Mouse (Mus musculus): ENCODE measurements at regions not wholly inside any gene's neighbourhood (a gene's known extent, or its start where the extent isn't known, plus 50 kb on each side); places are given as distances from the start of the nearest gene placed in this dataset.

DNA sequence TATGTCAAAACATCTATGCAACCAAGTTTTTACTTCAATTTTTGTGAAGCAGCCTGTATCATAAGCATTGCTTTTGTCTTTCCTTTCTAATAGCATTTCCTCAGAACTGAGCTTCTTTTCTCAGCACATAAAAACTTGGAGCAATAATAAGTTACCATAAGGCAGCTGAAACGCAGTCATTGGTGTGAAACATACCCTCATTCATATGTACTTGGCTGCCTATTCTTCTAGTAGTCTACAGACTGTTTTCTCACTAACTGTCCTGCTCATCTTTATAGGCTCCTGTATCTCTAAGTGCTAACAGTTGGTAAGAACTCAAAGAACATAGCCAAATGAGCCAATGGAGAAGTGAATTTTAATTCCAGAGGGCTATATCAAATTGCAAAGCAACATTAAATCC, 454.6 kb upstream of the Ptprd start:
- DNase-seq (ENCODE audit: low spot score) = no peak

DNA sequence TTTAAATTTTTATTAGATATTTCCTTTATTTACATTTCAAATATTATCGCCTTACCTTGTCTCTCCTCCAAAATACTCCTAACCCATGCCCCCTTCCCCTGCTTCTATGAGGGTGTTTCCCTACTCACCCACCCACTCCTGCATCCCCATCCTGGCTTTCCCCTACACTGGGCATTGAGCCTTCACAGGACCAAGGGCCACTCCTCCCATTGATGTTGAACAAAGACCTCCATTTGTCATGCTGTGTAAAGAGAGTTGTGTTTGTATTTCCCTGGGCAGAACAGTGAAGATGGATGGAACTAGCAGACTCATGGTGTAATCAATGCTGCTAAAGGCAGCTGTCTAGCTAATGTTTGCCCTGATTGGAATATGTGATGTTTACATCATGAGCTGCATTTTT, 431.0 kb upstream of the Ptprd start:
- DNase-seq (ENCODE audit: low spot score) = no peak

DNA sequence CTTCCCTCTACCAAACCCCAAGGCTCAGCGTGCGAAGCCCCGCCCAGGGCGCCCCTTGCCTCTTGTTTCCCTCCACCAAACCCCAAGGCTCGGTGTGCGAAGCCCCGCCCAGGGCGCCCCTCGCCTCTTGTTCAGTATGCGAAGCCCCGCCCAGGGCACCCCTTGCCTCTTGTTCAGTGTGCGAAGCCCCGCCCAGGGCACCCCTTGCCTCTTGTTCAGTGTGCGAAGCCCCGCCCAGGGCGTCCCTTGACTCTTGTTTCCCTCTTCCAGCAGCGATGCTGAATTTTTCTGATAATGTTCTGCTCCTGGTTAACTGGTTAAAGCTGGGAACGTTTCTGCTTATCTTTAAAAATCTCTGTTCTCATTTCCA, 394.7 kb upstream of the Ptprd start:
- DNase-seq (ENCODE audit: low spot score) = peak; percentile 8

DNA sequence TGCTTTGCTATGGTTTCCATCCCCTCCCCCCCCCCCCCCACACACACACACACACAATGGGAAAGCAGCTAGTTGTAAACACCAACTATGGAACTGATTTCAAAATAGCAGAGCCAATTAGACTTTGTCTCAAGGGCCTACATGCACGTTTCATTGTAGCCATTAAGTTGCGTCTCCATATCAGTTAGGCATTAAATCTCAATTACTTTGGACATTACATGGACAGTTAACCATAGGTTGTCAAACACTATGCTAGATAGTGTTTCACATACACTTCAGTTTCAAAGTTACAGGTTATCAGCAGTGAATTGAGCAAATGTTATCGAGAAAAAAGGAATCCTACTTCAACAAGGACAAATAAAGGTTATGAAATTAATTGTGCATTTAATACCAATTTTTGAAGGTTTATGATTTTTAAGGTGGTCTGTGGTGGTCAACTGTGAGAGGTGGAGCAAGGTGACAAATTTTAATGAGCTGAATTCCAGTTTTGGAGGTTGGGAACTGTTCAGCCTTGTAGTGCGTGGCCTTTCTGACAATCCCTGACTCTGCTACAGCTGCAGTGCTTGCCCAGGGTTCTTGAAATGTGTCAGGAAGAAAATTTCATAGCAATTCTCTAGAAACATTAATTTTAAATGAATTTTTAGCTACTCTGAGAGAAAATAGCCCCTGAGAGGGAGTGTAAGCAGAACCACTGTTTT, 394.2 kb upstream of the Ptprd start:
- DNase-seq (ENCODE audit: low spot score) = no peak

DNA sequence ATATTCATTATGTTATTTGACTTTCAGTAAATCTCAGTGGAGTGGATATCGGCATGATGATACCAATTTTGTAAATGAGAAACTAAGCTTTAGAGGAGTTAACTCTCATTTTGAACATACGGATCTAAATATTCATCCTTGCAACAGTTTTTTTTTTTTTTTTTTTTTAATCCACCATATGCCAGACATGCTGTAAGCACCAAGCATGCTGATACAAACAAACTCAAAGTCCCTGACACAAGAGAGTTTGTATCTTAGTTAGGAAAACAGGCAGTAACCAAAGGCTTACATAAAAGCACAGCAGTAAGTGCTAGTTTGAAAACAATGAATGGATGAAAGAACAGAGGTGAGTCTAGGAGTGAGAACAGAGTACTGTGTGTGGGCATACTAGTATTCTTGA, 369.8 kb upstream of the Ptprd start:
- DNase-seq (ENCODE audit: low spot score) = no peak

DNA sequence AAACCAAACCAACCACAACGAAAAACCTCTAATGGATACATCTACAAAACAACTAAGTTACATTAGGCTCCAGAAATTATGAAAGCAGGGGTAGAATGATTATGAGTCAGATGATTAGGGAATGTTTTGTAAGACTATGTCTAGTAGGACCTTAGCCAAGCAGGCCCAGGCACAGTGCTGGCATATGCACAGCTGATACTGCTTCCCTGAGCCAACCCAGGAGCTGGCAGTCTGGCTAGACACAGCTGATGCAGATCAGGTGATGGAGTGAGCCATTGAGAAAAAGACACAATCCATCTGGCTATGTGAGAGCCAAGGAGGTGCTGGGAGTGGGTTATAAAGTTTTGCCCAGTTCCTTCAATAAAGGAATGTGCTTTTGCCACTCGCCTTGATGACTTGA, 353.6 kb upstream of the Ptprd start:
- peak; percentile 15 for DNase-seq (ENCODE audit: low spot score)
